Mouse (Mus musculus): ENCODE results near the gene Spag8.

Spag8 gene

GRCm38 (mm10) chr4:43653161-43654015, at the start of gene Spag8:
Gene Spag8 (minus strand): TSS chr4:43653594.
- no peak for DNase-seq (ENCODE audit: low spot score in 2 of 2)

GRCm38 (mm10) chr4:43700707-43701106, 47.3 kb upstream of the Spag8 start, which contains the start of gene Olfr70:
Gene Olfr70 (minus strand): TSS chr4:43700807.
- no peak for DNase-seq (ENCODE audit: low spot score in 2 of 2)

- DNase-seq (ENCODE audit: low spot score in 2 of 2): no peak
Observed at GRCm38 (mm10) chr4:43696561-43696960, 43.2 kb upstream of the Spag8 start.

- DNase-seq (ENCODE audit: low spot score in 2 of 2): no peak
Observed at GRCm38 (mm10) chr4:43695249-43695671, 41.9 kb upstream of the Spag8 start.

- no peak for DNase-seq (ENCODE audit: low spot score in 2 of 2)
Observed at GRCm38 (mm10) chr4:43694439-43695248, 41.2 kb upstream of the Spag8 start.

- no peak for DNase-seq (ENCODE audit: low spot score in 2 of 2)
Observed at GRCm38 (mm10) chr4:43693806-43694241, 40.4 kb upstream of the Spag8 start.

- no peak for DNase-seq (ENCODE audit: low spot score in 2 of 2)
Observed at GRCm38 (mm10) chr4:43691026-43691425, 37.6 kb upstream of the Spag8 start.

- no peak for DNase-seq (ENCODE audit: low spot score in 2 of 2)
Observed at GRCm38 (mm10) chr4:43690021-43690420, 36.6 kb upstream of the Spag8 start.

- DNase-seq (ENCODE audit: low spot score in 2 of 2): no peak
Observed at GRCm38 (mm10) chr4:43679416-43680043, 26.1 kb upstream of the Spag8 start.

GRCm38 (mm10) chr4:43678541-43678940, 25.1 kb upstream of the Spag8 start:
- no peak for DNase-seq (ENCODE audit: low spot score in 2 of 2)

GRCm38 (mm10) chr4:43675608-43676007, 22.2 kb upstream of the Spag8 start:
- DNase-seq (ENCODE audit: low spot score in 2 of 2): no peak

- DNase-seq (ENCODE audit: low spot score in 2 of 2): no peak
Observed at GRCm38 (mm10) chr4:43674974-43675373, 21.6 kb upstream of the Spag8 start.

GRCm38 (mm10) chr4:43673703-43674102, 20.3 kb upstream of the Spag8 start:
- no peak for DNase-seq (ENCODE audit: low spot score in 2 of 2)

GRCm38 (mm10) chr4:43672070-43672469, 18.7 kb upstream of the Spag8 start:
- DNase-seq (ENCODE audit: low spot score in 2 of 2): peak; percentile 61 to 73

GRCm38 (mm10) chr4:43669428-43669794, 16.0 kb upstream of the Spag8 start:
- DNase-seq (ENCODE audit: low spot score in 2 of 2): peak in 1 of 2 experiments; percentile 32

GRCm38 (mm10) chr4:43668782-43669427, 15.5 kb upstream of the Spag8 start, which contains the start of the genes Tmem8b and Fam221b:
Gene Tmem8b (plus strand): TSS chr4:43668971.
Gene Fam221b (minus strand): TSS chr4:43669145.
- peak; percentile 85 to 88 for DNase-seq (ENCODE audit: low spot score in 2 of 2)

- no peak for DNase-seq (ENCODE audit: low spot score in 2 of 2)
Observed at GRCm38 (mm10) chr4:43666412-43666811, 13.0 kb upstream of the Spag8 start.

GRCm38 (mm10) chr4:43657146-43657545, 3.8 kb upstream of the Spag8 start:
- no peak for DNase-seq (ENCODE audit: low spot score in 2 of 2)

GRCm38 (mm10) chr4:43656339-43657109, 3.1 kb upstream of the Spag8 start, which contains the start of gene Hint2:
Gene Hint2 (minus strand): TSS chr4:43656466.
- DNase-seq (ENCODE audit: low spot score in 2 of 2): peak; percentile 93 to 96

- peak in 1 of 2 experiments; percentile 38 for DNase-seq (ENCODE audit: low spot score in 2 of 2)
Observed at GRCm38 (mm10) chr4:43655656-43656338, 2.4 kb upstream of the Spag8 start.
